Mouse (Mus musculus): Measurements from ENCODE around the gene Tigar. TPM values are rescaled to one million over a fixed set of nuclear protein-coding genes. Genes with fewer than 3 reads are reported as not detected.

The Tigar gene
- polyA plus RNA-seq, 1 experiment from 2014 or later = 6.1 TPM

GRCm38 (mm10) chr6:127056990-127057588, 52.3 kb downstream of the Tigar start:
- Histone ChIP-seq H3K9ac (no peak overlapping the region), H3K27ac (replicated peaks) (no peak overlapping the region), H3K27me3 (no peaks in the 10 kb centered on the region), H3K4me1 (replicated peaks) (no peaks in the 10 kb centered on the region), H3K36me3 (no peaks in the 10 kb centered on the region), H3K9me3 (no peaks in the 10 kb centered on the region), H3K4me3 (no peak overlapping the region), H3K4me2 (no peak overlapping the region)
- ATAC-seq (ENCODE audit: low FRiP score, low read depth) = no peak
- WGBS = 80% methylated on average over 12 of the region's 12 CpGs

- no peak overlapping the region for H3K9ac ChIP-seq
- no peak for ATAC-seq (ENCODE audit: low FRiP score, low read depth)
- H3K4me1 ChIP-seq (replicated peaks) = no peaks in the 10 kb centered on the region
- WGBS = 71% methylated on average over 4 of the region's 4 CpGs
- H3K27ac ChIP-seq (replicated peaks) = no peak overlapping the region
- no peaks in the 10 kb centered on the region for H3K36me3 ChIP-seq
- no peak overlapping the region for H3K4me2 ChIP-seq
- H3K9me3 ChIP-seq = no peaks in the 10 kb centered on the region
- no peaks in the 10 kb centered on the region for H3K27me3 ChIP-seq
- H3K4me3 ChIP-seq = no peak overlapping the region
Observed at GRCm38 (mm10) chr6:127050847-127051246, 58.5 kb downstream of the Tigar start.

GRCm38 (mm10) chr6:127044909-127045308, 64.4 kb downstream of the Tigar start:
- H3K4me3 ChIP-seq = no peak overlapping the region
- no peak overlapping the region for H3K27ac ChIP-seq (replicated peaks)
- 57% methylated on average over 6 of the region's 6 CpGs for WGBS
- no peak for ATAC-seq (ENCODE audit: low FRiP score, low read depth)
- no peaks in the 10 kb centered on the region for H3K36me3 ChIP-seq
- H3K4me1 ChIP-seq (replicated peaks) = no peaks in the 10 kb centered on the region
- H3K9me3 ChIP-seq = no peaks in the 10 kb centered on the region
- H3K27me3 ChIP-seq = no peaks in the 10 kb centered on the region
- H3K9ac ChIP-seq = no peak overlapping the region
- H3K4me2 ChIP-seq = no peak overlapping the region

Other genes with a start within 250 kb of the Tigar start
- 0.07 TPM in 1 of 2 replicates, not detected in the other for gene Dyrk4, start 187.7 kb downstream of the Tigar start, polyA plus RNA-seq (2015; fragmentation: Nextera tagmentation; extraction: Ambion mirVana)
- gene Rad51ap1, start 170.0 kb downstream of the Tigar start, polyA plus RNA-seq (2015; fragmentation: Nextera tagmentation; extraction: Ambion mirVana) = 13.8 and 17.4 TPM in 2 replicates
- 30.1 and 31.3 TPM in 2 replicates for gene D6Wsu163e, start 169.6 kb downstream of the Tigar start, polyA plus RNA-seq (2015; fragmentation: Nextera tagmentation; extraction: Ambion mirVana)
- gene Fgf6, start 94.0 kb downstream of the Tigar start, polyA plus RNA-seq (2015; fragmentation: Nextera tagmentation; extraction: Ambion mirVana) = 0.04 TPM in 1 of 2 replicates, not detected in the other
- gene Fgf23, start 36.7 kb downstream of the Tigar start, polyA plus RNA-seq (2015; fragmentation: Nextera tagmentation; extraction: Ambion mirVana) = 0.14 and 0.29 TPM in 2 replicates
- gene Ccnd2, start 42.6 kb upstream of the Tigar start, polyA plus RNA-seq (2015; fragmentation: Nextera tagmentation; extraction: Ambion mirVana) = 288 and 507 TPM in 2 replicates